Mouse (Mus musculus) 3134 (cell line): ENCODE results near the gene Rftn1.

Source experiments
- DNase-seq: peaks from one replicate; pipeline ENCODE4 v3.0.0-alpha.2; 2011; ENCODE audit warnings: low spot score; ENCODE audit not compliant: insufficient read length; ENCODE audit errors: extremely low read depth

Rftn1 gene

GRCm38 (mm10) chr17:50173776-50174175 is 16.7 kb downstream of the Rftn1 start:
- DNase-seq, result no peak

GRCm38 (mm10) chr17:50173368-50173767 is 17.1 kb downstream of the Rftn1 start:
- no peak for DNase-seq

GRCm38 (mm10) chr17:50172795-50173194 is 17.7 kb downstream of the Rftn1 start:
- no peak for DNase-seq

GRCm38 (mm10) chr17:50170935-50171545 is 19.4 kb downstream of the Rftn1 start:
- no peak for DNase-seq

- no peak for DNase-seq
These were observed 20.5 kb downstream of the Rftn1 start for GRCm38 (mm10) chr17:50169946-50170427.

- DNase-seq, result no peak
These were observed 29.3 kb downstream of the Rftn1 start for GRCm38 (mm10) chr17:50160904-50161805.

GRCm38 (mm10) chr17:50160357-50160756 is 30.1 kb downstream of the Rftn1 start:
- DNase-seq, result no peak

- no peak for DNase-seq
These were observed 30.7 kb downstream of the Rftn1 start for GRCm38 (mm10) chr17:50159816-50160215.

GRCm38 (mm10) chr17:50158565-50158964 is 31.9 kb downstream of the Rftn1 start:
- no peak for DNase-seq

GRCm38 (mm10) chr17:50157190-50158150 is 33.0 kb downstream of the Rftn1 start:
- no peak for DNase-seq

- no peak for DNase-seq
These were observed 38.4 kb downstream of the Rftn1 start for GRCm38 (mm10) chr17:50152085-50152484.

GRCm38 (mm10) chr17:50151208-50151723 is 39.2 kb downstream of the Rftn1 start:
- DNase-seq, result no peak

GRCm38 (mm10) chr17:50150416-50151207 is 39.9 kb downstream of the Rftn1 start:
- DNase-seq, result no peak

GRCm38 (mm10) chr17:50149690-50150210 is 40.7 kb downstream of the Rftn1 start:
- DNase-seq, result no peak

- no peak for DNase-seq
These were observed 42.5 kb downstream of the Rftn1 start for GRCm38 (mm10) chr17:50147831-50148587.

GRCm38 (mm10) chr17:50143354-50143753 is 47.1 kb downstream of the Rftn1 start:
- DNase-seq, result no peak

GRCm38 (mm10) chr17:50142553-50142952 is 47.9 kb downstream of the Rftn1 start:
- no peak for DNase-seq

GRCm38 (mm10) chr17:50142151-50142550 is 48.3 kb downstream of the Rftn1 start:
- DNase-seq, result no peak

GRCm38 (mm10) chr17:50136060-50136459 is 54.4 kb downstream of the Rftn1 start:
- DNase-seq, result no peak
